Mouse (Mus musculus) NIH3T3 (cell line): ENCODE results near the gene Gltp.

Experiments used
- DNase-seq: peaks from one replicate; pipeline ENCODE4 v3.0.0-alpha.2; 2012; ENCODE audit warnings: low read depth

Gltp gene

DNA sequence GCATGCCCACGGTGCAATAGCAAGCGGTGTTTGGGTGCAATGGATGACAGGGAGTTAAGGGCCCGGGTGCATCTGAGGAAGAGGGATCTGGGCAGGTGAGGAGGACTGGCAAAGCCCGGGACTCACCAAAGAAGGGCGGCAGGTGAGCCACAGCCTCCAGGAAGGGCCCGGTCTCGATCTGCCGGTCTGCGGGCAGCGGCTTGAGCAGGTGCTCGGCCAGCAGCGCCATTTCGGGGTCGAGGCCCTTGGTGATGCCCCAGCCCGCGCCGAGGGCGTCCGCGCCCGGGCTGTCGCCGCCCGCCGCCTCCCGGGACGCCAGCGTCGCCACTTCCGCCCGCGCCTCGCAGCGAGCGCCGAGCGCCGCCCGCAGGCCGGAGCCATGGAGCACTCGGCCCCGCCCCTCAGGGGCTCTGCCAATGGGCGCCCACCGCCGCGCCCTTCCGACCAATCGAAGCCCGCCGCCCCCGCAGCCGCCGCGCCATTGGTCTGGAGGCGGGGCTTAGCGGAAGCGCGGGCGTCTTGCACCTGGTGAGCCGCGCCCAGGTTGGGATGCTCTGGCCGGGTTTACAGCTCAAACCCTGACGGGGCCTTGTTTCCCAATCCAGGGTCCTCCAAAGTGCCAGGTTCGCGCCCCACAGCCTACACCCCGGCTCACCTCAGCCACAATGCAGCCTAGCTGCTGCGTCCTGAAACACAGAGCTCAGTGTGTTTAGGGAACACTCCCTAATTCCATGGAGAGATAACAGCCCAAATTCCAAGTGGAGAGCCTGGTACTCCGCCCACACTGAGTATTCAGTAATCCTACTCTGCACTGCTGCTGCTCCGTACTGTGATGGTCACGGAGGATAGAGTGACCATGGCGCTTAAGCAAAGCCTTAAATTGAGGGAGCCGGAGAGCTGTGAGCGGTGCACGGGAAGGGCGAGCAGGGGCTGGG, at the start of gene Gltp:
Gltp (minus strand) TSS at position 352 of the 935 bp plus-strand sequence.
- DNase-seq = peak; percentile 96

DNA sequence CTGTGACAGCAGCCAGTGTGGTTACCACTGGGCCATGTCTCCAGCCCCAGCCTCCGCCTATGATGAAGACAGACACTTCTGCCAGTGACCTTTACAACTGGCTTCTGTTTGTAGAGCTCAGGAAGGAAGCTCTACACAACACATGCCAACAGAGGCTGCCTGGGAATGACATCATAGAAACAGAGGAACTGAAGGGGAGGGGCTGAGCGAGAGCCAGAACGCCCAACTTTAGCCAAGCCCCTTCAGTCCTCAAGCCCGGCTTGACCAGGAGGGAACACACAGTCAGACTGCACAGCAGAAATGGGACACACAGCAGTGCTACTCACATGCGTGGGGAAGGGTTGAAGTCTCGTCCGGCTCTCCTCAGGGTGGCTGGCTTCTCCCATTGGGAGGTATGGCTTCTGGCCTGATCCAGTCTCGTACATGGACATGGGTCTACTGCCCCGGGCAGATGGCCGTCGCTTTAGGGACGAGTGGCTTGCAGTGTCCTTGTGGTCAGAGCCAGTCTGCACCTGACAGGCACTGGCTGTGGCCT, 48.0 kb upstream of the Gltp start:
- DNase-seq = no peak

DNA sequence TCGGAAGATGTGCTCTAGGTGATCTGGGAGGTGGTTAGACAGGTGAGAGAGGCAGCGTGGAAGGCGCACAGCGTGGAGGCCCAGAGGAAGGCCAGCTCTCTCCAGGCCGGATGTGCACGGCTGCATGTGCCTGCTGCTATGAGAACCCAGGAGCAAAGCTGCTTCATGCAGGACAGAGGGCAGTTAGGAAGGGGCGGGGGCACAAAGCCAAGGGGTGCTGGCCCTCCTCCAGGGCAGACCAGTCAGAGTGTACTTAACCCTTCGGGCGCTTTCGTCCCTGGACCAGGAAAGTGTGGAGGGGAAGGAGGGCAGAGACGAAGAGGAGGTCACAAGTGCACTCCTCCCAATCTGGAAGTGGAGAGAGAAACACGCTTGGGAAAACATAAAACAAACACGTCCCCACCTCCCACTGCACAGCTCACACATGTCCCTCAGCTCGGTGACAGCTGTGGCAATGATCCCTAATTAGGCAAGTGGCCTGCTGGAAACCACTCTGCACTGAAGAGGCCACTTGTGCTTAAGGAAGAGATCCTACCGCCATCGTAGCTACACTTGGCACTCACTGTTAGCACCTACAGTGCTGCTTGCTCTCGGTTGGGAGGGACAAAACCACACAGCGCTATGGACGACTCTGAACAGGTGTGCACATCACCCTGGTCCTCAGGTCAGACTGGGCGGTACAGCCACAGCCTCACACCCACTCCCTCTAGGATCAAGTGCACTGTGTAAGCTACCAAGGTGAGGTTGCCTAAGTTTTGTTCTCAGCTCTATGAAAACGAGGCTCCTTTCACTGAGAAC, 46.5 kb upstream of the Gltp start:
- DNase-seq = no peak

DNA sequence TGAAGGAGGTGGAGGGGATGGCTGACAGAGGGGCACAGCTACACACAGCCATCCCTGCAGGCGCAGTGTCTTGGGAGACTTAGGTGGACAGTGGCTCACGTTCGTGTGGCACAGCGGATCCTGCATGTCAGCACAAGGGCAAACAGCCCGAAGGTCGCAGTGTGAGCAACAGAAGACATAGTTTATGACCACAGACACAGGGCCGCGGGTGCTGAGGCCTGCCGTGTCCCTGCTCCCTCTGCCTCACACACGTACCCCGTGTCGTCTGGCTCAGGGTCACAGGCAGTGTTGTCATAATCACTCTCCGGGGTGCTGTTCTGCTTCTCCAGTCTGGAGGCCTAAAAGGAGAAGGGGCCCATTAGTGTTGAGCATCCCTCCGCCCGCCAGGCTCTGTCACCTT, 42.8 kb upstream of the Gltp start:
- no peak for DNase-seq

DNA sequence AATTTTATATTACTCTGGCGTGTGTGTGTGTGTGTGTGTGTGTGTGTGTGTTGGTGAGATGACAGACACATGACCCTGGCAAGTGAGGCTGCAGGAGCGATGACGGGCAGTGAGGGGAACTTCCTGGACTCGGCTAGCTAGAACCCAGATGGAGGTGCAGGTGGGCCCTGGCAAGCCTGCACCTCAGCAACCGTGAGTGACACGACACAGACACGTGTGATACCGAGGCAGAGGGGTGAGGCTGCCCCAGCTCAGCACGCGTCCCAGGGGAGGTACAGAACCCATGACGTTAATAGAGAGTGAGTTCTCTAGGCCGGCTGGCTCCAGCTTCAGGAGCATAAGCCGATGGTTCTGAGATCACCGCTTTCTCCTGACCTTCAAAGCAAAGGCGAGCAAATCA, 41.2 kb upstream of the Gltp start:
- DNase-seq = no peak

DNA sequence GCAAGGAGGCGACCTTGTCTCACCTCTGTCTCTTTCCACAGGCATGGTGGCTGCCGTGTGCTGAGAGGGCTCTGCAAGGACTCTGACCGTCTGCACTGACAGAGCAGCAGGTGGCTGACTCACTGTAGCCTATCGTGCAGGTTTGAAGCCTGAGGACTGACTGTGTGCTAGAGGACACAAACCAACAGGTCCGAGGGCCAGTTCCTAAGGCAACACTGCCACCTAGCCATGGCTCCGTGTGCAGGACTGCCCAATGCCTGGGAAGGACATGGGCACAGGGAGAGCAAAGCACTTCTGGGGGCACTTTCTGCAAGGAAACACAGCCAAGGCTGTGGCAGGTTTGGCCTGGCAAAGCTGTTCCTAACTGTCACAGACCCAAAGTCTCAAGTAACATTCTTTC, 40.7 kb upstream of the Gltp start:
- no peak for DNase-seq

DNA sequence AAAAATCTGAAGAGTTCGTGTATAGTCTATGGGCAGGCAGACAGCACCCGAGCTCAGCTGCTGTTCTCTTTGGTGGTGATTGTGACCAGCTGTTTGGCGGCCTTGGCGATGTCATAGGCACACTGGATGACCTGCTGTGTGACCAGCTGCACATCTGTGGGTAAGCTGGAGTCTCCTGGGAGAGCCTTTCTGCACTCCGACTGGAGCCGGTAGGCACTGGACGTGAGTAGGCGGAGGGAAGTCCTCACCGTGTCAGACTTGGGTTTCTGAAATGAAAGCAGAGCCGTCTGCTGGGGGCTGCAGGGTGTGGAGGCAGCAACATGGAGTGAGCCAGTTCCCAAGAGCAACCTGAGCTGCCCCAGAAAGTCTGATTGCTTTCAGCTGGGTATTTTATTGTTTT, 39.3 kb upstream of the Gltp start:
- DNase-seq = no peak

DNA sequence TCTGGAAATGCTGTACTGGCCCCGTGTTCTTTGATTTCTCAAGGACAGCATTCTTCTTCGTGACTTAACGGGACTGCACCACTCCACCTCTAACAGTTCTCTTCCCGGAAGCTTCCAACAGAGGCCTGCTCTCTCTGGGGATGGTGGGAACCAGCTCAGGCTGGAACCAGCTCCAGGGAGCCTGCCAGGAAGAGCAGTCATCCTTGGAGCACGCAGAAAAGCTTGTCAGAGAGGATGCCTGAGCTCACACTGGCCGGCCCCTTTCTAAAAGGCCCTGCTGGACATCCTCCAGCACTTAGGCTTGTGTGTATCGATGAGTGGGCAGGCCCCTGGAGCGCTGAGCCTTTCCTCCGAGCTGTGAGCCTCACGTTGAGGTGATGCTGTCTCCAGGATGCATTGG, 37.4 kb upstream of the Gltp start:
- peak; percentile 77 for DNase-seq

DNA sequence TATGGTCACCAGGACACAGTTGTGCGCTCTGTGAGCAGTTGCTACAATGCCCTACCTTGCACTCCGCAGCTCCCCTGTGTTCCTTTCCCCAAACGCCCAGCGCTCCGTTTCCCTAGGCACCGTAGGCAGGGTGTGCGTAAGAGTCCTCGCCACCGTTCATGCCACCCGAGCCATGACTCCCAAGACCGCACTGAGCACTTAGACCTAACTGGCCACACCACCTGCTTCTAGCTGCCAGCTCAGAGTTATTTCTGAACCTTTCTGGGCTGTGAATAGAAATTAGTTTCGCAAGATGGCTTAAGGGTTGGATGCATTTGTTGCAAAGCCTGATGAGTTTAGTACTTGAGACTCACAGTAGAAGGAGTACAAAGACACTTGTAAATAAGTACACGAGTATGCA, 32.1 kb upstream of the Gltp start:
- no peak for DNase-seq

DNA sequence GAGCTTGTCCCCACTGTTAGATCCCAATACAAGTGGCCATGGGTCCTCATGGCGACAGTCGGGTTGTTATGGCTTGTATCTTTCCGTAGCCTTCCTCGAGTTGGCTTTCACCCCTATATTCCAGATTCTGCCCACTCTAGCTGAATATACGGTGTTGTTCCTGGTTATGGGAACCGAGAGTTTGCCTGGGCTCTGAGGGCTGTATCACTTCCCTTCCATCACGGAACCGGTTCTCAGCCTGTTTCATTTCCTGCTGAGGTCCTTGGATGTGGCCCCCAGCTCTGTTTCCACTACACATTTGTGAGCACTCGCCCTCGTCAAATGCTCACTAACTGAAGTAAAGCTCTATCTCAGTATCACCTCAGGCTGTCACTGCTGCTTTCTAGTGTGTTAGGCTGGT, 31.2 kb upstream of the Gltp start:
- DNase-seq = no peak

DNA sequence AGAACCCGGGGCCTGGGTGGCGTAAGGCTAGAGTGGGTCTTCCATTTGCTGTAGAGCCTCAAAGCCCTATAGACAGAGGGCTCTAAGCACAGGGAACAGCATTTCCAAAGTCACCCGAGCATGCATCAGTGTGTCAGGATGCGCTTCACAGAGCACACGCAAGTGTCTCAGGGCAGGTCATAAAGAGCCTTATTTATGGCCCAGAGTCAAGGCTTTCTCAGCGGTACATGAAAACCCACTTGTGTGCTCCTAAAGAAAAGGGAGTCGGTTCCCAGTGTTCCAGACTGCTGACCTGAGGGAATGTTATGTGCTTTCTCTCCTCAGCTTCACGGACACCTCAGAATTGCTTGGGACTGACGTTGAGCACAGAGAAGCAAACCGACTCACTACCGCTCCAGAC, 30.0 kb upstream of the Gltp start:
- DNase-seq = no peak

DNA sequence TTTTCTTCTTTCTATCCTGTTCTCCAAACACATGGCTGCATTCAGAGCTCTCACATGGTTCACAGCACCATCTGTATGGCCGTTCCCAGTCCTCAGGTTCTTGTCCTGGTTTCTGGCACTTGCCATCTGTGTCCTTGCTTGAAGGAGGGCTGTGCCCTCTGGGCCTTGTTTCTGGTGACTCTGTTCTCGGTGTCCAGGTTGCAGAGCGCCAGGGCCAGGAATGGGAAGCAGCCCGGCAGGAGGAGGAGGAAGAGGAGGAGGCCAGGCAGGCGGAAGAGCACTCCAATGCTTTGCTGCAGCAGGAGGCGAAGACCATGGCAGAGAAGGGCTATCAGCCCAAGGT, 29.1 kb upstream of the Gltp start:
- no peak for DNase-seq

DNA sequence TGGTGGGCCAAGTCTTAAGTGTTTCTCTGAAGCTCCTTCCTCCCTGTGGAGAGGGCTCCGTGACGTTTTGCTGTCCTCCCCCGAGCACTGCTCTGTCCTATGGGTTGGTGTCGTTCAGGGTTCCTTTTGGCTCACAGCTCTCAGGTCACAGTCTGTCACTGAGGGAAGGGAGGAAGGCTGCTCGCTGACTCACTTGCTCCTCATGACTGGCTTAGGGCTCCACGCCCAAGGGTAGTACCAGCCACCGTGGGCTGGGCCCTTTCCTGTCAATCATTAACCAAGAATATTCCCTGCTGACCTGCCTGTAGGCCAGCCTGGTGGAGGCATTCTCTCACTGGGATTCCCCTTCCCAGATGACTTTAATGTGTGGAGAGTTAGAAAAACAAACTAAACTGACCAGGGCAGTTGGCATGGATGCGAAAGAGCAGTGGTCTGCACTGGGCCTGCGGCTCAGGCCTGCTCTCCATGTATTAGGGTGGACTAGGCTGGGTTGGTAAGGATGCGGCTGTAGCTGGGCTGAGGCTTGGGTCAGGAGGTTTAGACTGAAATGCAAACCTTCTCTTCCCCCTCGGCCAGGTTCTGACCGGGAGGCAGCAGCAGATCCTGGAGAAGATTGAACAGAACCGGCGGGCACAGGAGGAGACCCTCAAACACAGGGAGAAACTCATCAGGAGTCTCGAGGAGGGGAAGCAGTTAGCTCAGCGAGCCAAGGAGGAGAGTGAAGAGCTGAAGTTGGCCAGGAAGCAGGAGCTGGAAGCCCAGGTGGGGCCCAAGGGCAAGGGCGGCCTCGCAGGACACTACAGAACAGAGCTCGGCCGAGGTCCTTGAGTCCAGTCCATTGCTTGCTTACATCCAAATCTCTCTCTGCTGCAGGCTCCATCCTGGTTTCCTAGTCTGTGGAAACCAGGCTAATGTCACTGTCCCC, 28.5 kb upstream of the Gltp start:
- DNase-seq = peak; percentile 81

DNA sequence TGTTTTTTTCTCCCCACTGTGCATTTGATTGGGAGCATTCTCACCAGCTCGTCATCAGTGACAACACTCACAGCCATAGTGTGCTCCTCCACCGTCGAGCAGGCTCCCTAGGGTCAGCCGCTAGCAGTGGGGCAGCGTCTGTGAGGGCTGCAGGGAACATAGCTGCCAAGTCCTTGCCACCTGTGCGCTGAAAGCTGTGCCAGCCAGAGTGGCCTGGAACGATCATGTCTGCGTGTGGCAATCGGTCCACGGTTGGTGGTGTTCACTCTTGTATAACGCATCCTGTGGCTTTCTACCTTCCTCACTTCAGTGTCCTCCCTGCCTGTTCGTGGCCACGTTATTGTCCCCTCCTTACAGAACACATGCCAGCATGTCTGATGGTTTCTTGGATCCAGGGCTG, 27.7 kb upstream of the Gltp start:
- no peak for DNase-seq

DNA sequence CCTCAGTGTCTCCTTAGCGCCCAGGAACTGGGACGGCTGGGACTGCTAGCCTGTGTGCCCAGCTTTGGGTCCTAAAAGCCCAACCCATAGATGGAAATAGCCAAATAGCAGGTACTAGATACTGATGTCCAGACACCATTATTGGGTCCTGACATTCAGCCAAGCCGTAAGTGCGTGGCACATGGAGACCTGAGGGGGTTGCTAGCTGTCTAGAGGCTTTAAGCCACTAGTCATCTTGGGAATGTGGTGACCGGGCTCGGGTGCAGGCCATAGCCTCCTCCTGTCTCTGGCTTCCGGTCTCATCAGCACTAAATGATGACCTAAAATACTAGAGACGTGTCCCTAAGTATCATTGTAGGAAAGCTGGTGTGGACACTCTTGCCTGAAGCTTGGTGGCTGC, 27.2 kb upstream of the Gltp start:
- no peak for DNase-seq

DNA sequence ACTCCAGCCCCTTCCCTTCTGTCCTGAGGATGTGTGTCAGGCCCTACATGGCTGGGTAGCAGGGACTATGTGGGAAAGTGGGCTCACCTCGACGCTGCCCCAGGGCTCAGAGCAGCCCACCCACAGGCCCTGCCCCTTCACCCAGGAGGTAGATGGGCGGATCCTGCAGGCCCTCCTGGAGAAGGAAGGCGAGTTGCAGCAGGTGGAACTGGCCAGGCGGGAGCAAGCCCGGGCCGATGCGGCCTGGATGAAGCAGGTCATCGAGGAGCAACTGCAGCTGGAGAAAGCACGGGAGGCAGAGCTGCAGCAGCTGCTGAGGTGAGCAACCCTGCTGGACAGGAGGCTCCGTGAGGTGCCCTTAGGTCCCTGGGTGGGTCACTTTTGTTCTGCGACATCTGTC, 26.5 kb upstream of the Gltp start:
- no peak for DNase-seq

DNA sequence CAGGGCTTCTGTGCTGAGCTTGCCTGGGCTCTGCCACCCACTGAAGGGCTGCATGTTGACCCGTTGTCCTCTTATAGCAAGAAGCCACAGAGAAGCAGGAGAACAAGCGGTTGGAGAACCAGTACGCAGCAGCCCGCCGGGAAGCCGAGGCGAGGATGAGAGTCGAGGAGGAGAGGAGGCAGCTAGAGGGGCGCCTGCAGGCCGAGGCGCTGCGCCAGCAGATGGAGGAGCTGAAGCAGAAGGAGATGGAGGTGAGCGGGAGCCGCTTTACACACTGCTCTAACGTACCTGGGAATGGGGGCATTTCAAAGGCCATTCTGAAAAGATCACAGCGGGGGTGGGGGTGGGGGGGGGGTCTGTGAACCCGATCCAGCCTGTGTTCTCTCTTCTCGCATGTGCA, 23.8 kb upstream of the Gltp start:
- DNase-seq = no peak

DNA sequence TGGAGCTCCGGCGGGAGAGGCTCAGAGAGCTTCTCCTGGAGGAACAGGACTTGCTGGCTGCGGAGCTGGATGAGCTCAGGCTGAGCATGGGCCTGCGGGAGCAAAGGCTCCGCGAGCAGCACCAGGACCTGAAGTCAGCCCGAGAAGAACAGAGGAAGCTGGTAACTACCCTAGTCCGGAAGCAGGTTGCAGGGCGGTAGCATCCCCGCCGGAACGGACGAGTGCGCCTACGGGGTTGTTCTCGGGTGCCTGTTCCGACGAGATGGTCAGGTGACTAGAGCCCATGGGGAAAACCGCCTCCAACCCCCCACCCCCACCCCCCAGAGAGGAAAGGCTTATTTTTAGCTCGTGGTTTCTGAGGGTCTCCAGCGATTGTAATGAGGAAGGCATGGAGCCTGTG, 18.6 kb upstream of the Gltp start:
- no peak for DNase-seq

DNA sequence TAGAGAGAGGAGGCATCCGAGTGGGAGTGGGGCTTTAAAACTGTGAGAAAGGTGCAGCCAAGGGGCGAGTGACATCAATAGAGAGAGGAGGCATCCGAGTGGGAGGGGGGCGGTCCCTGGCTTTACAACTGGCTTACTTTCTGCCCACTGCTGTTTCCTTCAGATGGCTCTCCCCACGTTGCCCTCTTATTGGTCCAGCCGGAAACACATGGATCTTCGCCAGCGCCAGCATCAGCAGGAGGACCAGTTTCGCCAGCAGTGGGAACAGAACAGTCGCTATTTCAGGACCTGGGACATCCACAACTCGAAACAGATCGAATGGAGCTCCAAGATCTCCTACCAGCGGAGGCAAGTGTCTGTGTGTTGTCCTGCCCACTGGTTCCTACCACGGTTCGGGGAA, 17.7 kb upstream of the Gltp start:
- no peak for DNase-seq

DNA sequence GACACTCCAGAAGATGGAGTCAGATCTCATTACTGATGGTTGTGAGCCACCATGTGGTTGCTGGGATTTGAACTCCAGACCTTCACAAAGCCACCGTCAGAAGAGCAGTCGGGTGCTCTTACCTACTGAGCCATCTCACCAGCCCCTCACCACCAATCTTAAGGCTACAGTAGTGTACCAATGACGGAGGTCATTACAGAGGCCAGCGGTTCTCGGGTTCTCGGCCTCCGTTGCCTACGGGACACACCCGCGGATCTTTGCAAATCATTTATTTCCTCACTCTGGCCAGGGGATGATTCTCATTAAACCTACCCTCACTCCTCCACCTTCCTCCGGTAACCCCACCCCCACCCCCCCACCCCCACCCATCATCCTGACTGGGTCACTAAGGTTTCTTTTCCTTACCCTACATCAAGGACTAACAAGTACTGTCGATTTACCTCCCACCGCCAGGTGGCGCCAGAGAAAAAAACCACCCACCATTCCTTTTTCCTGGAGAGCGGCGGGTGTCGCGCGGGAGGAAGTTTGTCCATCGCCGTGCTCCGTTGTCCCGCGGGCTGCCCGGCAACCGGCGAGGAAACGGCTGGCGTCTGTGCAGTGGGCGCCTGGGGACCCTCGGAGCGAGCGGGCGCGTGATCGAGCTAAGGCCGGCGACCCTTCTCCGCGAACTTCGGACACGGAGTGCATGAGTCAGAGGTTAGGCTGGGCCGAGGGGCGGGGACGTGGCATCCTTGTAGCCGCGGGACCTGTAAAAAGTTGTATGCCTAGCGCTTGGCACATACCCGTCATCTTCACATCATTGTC, 16.7 kb upstream of the Gltp start, which contains the start of gene Tchp:
Tchp (plus strand) TSS at position 496 of the 804 bp plus-strand sequence.
- peak; percentile 97 for DNase-seq
